Mouse (Mus musculus) myocyte (in vitro differentiated cells): ENCODE measurements around the gene Pard3b.

Experiments
- MAX ChIP-seq: IDR thresholded peaks from one replicate; pipeline ENCODE4 v1.6.1; 2011; ENCODE audit warnings: low read depth, mild to moderate bottlenecking, control low read depth
- MYOD1 ChIP-seq, 3 experiments: IDR thresholded peaks; one replicate each; pipeline ENCODE4 v1.6.1; 2011; ENCODE audit warnings: control low read depth in 2 of 3, low read depth in 2 of 3, mild to moderate bottlenecking in 2 of 3, moderate library complexity in 1 of 3; ENCODE audit not compliant: insufficient read length in 2 of 3, control insufficient read depth in 1 of 3
- REST ChIP-seq: IDR thresholded peaks from one replicate; pipeline ENCODE4 v1.6.1; 2011; ENCODE audit warnings: mild to moderate bottlenecking, control low read depth, moderate library complexity; ENCODE audit not compliant: insufficient read depth, insufficient read length

- TF ChIP-seq MYOD1 (IDR thresholded peaks at IDR 0.05; ENCODE audit: control insufficient read depth in 1 of 3, insufficient read length in 2 of 3, low read depth in 2 of 3): no peak
- no peak for TF ChIP-seq REST
- no peak for TF ChIP-seq MAX
These were observed 286.3 kb downstream of the Pard3b start for GRCm38 (mm10) chr1:61924958-61925357.
